Mouse (Mus musculus) neutrophil, adult 5-6 weeks (primary cell): ENCODE measurements around the gene Glud1. TPM values are rescaled to one million over a fixed set of nuclear protein-coding genes. Genes with fewer than 3 reads are reported as not detected.

Experiments used
- ATAC-seq: fragments of 151-379, 151-347 bp; 2 replicates; pipeline ENCODE4 v1.8.0; 2017; ENCODE audit warnings: mild to moderate bottlenecking, moderate TSS enrichment; ENCODE audit not compliant: insufficient number of reproducible peaks, poor library complexity, low FRiP score, severe bottlenecking; ENCODE audit errors: extremely low read depth
- total RNA-seq: library from RNA; stranded (forward); fragments of 200-1000 nt; gene quantifications from 2 replicates; pipeline ENCODE4 v1.2.3, GENCODE M21; 2017

Glud1 gene
- total RNA-seq, 1 experiment from 2014 or later = 225 TPM

GRCm38 (mm10) chr14:34370921-34371320 is 60.4 kb downstream of the Glud1 start:
- no peak for ATAC-seq

- ATAC-seq = no peak
Observed at GRCm38 (mm10) chr14:34371763-34372162, 61.2 kb downstream of the Glud1 start.

- ATAC-seq = no peak
Observed at GRCm38 (mm10) chr14:34372646-34373045, 62.1 kb downstream of the Glud1 start.

GRCm38 (mm10) chr14:34373581-34373980 is 63.1 kb downstream of the Glud1 start:
- no peak for ATAC-seq

GRCm38 (mm10) chr14:34374577-34374976 is 64.0 kb downstream of the Glud1 start, which contains the start of gene Sncg:
TSS of gene Sncg (minus strand) at chr14:34374789.
- no peak for ATAC-seq

- ATAC-seq = no peak
Observed at GRCm38 (mm10) chr14:34375415-34375904, 64.9 kb downstream of the Glud1 start, which contains the start of gene Mmrn2. TSS of gene Mmrn2 (plus strand) at chr14:34375465.

GRCm38 (mm10) chr14:34375941-34376340 is 65.4 kb downstream of the Glud1 start:
- ATAC-seq = no peak

GRCm38 (mm10) chr14:34377121-34377520 is 66.6 kb downstream of the Glud1 start:
- ATAC-seq = no peak

GRCm38 (mm10) chr14:34378560-34379331 is 68.2 kb downstream of the Glud1 start:
- no peak for ATAC-seq

GRCm38 (mm10) chr14:34382921-34383704 is 72.6 kb downstream of the Glud1 start:
- ATAC-seq = no peak

- ATAC-seq = no peak
Observed at GRCm38 (mm10) chr14:34393295-34393694, 82.8 kb downstream of the Glud1 start.

Other genes starting within 250 kb of the Glud1 start
- gene Anxa8, start 224.7 kb upstream of the Glud1 start, total RNA-seq = 0.23 TPM in 1 of 2 replicates, not detected in the other
- gene A630023A22Rik, start 208.0 kb upstream of the Glud1 start, total RNA-seq = not detected in 2 replicates
- not detected in 2 replicates for gene Npy4r, start 158.2 kb upstream of the Glud1 start, total RNA-seq
- gene Gprin2, start 109.1 kb upstream of the Glud1 start, total RNA-seq = not detected in 2 replicates
- not detected in 2 replicates for gene Syt15, start 91.1 kb upstream of the Glud1 start, total RNA-seq
- 29.7 TPM in 2 replicates for gene Shld2, start 234 bp upstream of the Glud1 start, total RNA-seq
- not detected in 2 replicates for gene Fam25c, start 44.7 kb downstream of the Glud1 start, total RNA-seq
- gene Sncg, start 64.1 kb downstream of the Glud1 start, total RNA-seq = not detected in 2 replicates
- gene Mmrn2, start 64.7 kb downstream of the Glud1 start, total RNA-seq = not detected in 2 replicates
- 5.5 and 5.9 TPM in 2 replicates for gene Bmpr1a, start 192.6 kb downstream of the Glud1 start, total RNA-seq
- not detected in 2 replicates for gene 9230112D13Rik, start 212.1 kb downstream of the Glud1 start, total RNA-seq